Mouse (Mus musculus): ENCODE data around the gene Fancl.
A peak's percentile ranks its signal among the peaks of the same experiment; 100 is the strongest.
"Not testable (repeated sequence)": the region's sequence is repeated elsewhere in the genome, so short reads cannot be mapped to it uniquely, and the experiment has no call there.

Fancl gene

GRCm38 (mm10) chr11:26385971-26386370 lies at the start of gene Fancl:
TSS of gene Fancl (plus strand) at chr11:26386135.
- DNase-seq (ENCODE audit: low spot score) = no peak

- DNase-seq (ENCODE audit: low spot score) = no peak
Observed at GRCm38 (mm10) chr11:26336848-26337247, 49.1 kb upstream of the Fancl start.

GRCm38 (mm10) chr11:26370176-26370575 lies 15.8 kb upstream of the Fancl start:
- not testable (repeated sequence) for DNase-seq (ENCODE audit: low spot score)

GRCm38 (mm10) chr11:26371980-26372379 lies 14.0 kb upstream of the Fancl start:
- not testable (repeated sequence) for DNase-seq (ENCODE audit: low spot score)

GRCm38 (mm10) chr11:26374132-26374531 lies 11.8 kb upstream of the Fancl start:
- no peak for DNase-seq (ENCODE audit: low spot score)

- DNase-seq (ENCODE audit: low spot score) = no peak
Observed at GRCm38 (mm10) chr11:26378074-26378473, 7.9 kb upstream of the Fancl start.

- DNase-seq (ENCODE audit: low spot score) = no peak
Observed at GRCm38 (mm10) chr11:26381499-26381898, 4.4 kb upstream of the Fancl start.

GRCm38 (mm10) chr11:26386678-26387077 lies 743 bp downstream of the Fancl start:
- no peak for DNase-seq (ENCODE audit: low spot score)

GRCm38 (mm10) chr11:26387087-26387611 lies 1.2 kb downstream of the Fancl start:
- peak; percentile 96 for DNase-seq (ENCODE audit: low spot score)

GRCm38 (mm10) chr11:26395561-26395960 lies 9.6 kb downstream of the Fancl start:
- no peak for DNase-seq (ENCODE audit: low spot score)

- DNase-seq (ENCODE audit: low spot score) = no peak
Observed at GRCm38 (mm10) chr11:26412972-26413371, 27.0 kb downstream of the Fancl start.

- DNase-seq (ENCODE audit: low spot score) = no peak
Observed at GRCm38 (mm10) chr11:26421472-26421871, 35.5 kb downstream of the Fancl start.

- no peak for DNase-seq (ENCODE audit: low spot score)
Observed at GRCm38 (mm10) chr11:26434229-26434628, 48.3 kb downstream of the Fancl start.

- no peak for DNase-seq (ENCODE audit: low spot score)
Observed at GRCm38 (mm10) chr11:26437818-26438217, 51.9 kb downstream of the Fancl start.

- no peak for DNase-seq (ENCODE audit: low spot score)
Observed at GRCm38 (mm10) chr11:26441121-26441520, 55.2 kb downstream of the Fancl start.

GRCm38 (mm10) chr11:26444374-26444773 lies 58.4 kb downstream of the Fancl start:
- DNase-seq (ENCODE audit: low spot score) = no peak

GRCm38 (mm10) chr11:26449789-26450188 lies 63.9 kb downstream of the Fancl start:
- no peak for DNase-seq (ENCODE audit: low spot score)

- DNase-seq (ENCODE audit: low spot score) = no peak
Observed at GRCm38 (mm10) chr11:26450636-26451035, 64.7 kb downstream of the Fancl start.

- DNase-seq (ENCODE audit: low spot score) = no peak
Observed at GRCm38 (mm10) chr11:26451228-26451627, 65.3 kb downstream of the Fancl start.

GRCm38 (mm10) chr11:26452693-26453092 lies 66.8 kb downstream of the Fancl start:
- no peak for DNase-seq (ENCODE audit: low spot score)

- DNase-seq (ENCODE audit: low spot score) = no peak
Observed at GRCm38 (mm10) chr11:26454081-26454480, 68.1 kb downstream of the Fancl start.

GRCm38 (mm10) chr11:26477037-26477739 lies 91.3 kb downstream of the Fancl start:
- DNase-seq (ENCODE audit: low spot score) = no peak

GRCm38 (mm10) chr11:26481691-26482242 lies 95.8 kb downstream of the Fancl start:
- DNase-seq (ENCODE audit: low spot score) = no peak

Data from testis, postnatal 10 days (tissue).